Comparison of ENCODE assay signal across 16 mouse cellular contexts in genomic region chr5:111044193-111044592, GRCm38 (mm10).
DNase-seq lines count a peak whose midpoint lies in the region; ATAC-seq and TF ChIP-seq lines count a peak whose summit lies in the region.
"Had no signal": no experiment of that assay in that cellular context is flagged by ENCODE, and none has a peak within 500 bp of the region (broad histone marks: within the 10 kb centered on the region; RNA-seq: fewer than 3 reads in every experiment).

No protein-coding gene starts in this region.

- no peaks in the 10 kb centered on the region for H3K9me3 ChIP-seq in hindbrain, embryonic 10.5 days
- H3K9me3 ChIP-seq in hindbrain, postnatal 0 days (ENCODE audit: low read length) = no peaks in the 10 kb centered on the region
- H3K9me3 ChIP-seq in ES-Bruce4 (replicated peaks; ENCODE audit: control insufficient read depth, insufficient read depth, low read length, poor library complexity, severe bottlenecking) = no peaks in the 10 kb centered on the region
- no peaks in the 10 kb centered on the region for H3K9me3 ChIP-seq in forebrain, embryonic 14.5 days (replicated peaks; ENCODE audit: control insufficient read depth, low read length)
- no peaks in the 10 kb centered on the region for H3K9me3 ChIP-seq in midbrain, embryonic 14.5 days (ENCODE audit: control insufficient read depth, low read length)
- H3K9me3 ChIP-seq in embryonic facial prominence, embryonic 10.5 days = no peaks in the 10 kb centered on the region

- TF ChIP-seq EP300 in ES-Bruce4 (IDR thresholded peaks at IDR 0.05; ENCODE audit: insufficient read depth, low read depth, low read length) = peak; percentile 89

- no peak for DNase-seq in hindbrain, embryonic 10.5 days (ENCODE audit: low spot score)
- no peak for DNase-seq in hindbrain, postnatal 0 days (ENCODE audit: low spot score)
- no peak for DNase-seq in forebrain, embryonic 14.5 days (ENCODE audit: low spot score)
- peak; percentile 58 for DNase-seq in midbrain, embryonic 14.5 days
- no peak for DNase-seq in urinary bladder, postnatal 14 days (ENCODE audit: low spot score)
- no peak for DNase-seq in embryonic facial prominence, embryonic 10.5 days (ENCODE audit: low spot score)
- DNase-seq in adrenal gland, adult 8-10 months = no peak
- DNase-seq: cerebellum, adult 18-20 months; embryo, embryonic 11 days; heart, adult 18-20 months; kidney, adult 11 months; lung, embryonic 14.5 days; retina, postnatal 1 day; thymus, postnatal 36 days had no signal

- H3K27ac ChIP-seq in hindbrain, embryonic 10.5 days = 0 out of 2 replicates have a peak overlapping the region, but pooled peaks have one; percentile 6
- H3K27ac ChIP-seq in hindbrain, postnatal 0 days = no peak overlapping the region; the same call in 1 of the 2 replicates
- no peak overlapping the region for H3K27ac ChIP-seq in ES-Bruce4 (ENCODE audit: insufficient read depth, low read length)
- peak overlapping the region; percentile 21; the same call in 1 of the 2 replicates for H3K27ac ChIP-seq in forebrain, embryonic 14.5 days (ENCODE audit: low read depth, low read length)
- peak overlapping the region; percentile 33; the same call in 1 of the 2 replicates for H3K27ac ChIP-seq in midbrain, embryonic 14.5 days (replicated peaks; ENCODE audit: low read depth, low read length)
- H3K27ac ChIP-seq in embryonic facial prominence, embryonic 10.5 days (replicated peaks) = no peak overlapping the region

- no peak overlapping the region for H3K4me3 ChIP-seq in hindbrain, embryonic 10.5 days
- H3K4me3 ChIP-seq in hindbrain, postnatal 0 days (ENCODE audit: low read length) = no peak overlapping the region
- H3K4me3 ChIP-seq in ES-Bruce4 (ENCODE audit: low read depth, low read length) = no peak overlapping the region
- no peak overlapping the region for H3K4me3 ChIP-seq in forebrain, embryonic 14.5 days (ENCODE audit: low read depth, low read length)
- no peak overlapping the region for H3K4me3 ChIP-seq in midbrain, embryonic 14.5 days (replicated peaks; ENCODE audit: low read depth, low read length)
- H3K4me3 ChIP-seq in embryonic facial prominence, embryonic 10.5 days = no peak overlapping the region
- H3K4me3 ChIP-seq: erythroblast, embryonic 14.5 days had no signal

- no peaks in the 10 kb centered on the region for H3K36me3 ChIP-seq in hindbrain, embryonic 10.5 days
- no peaks in the 10 kb centered on the region for H3K36me3 ChIP-seq in hindbrain, postnatal 0 days (ENCODE audit: insufficient read depth, low read length)
- H3K36me3 ChIP-seq in ES-Bruce4 (ENCODE audit: control insufficient read depth, insufficient read depth, low read length, poor library complexity, severe bottlenecking) = no peaks in the 10 kb centered on the region
- H3K36me3 ChIP-seq in forebrain, embryonic 14.5 days (ENCODE audit: control insufficient read depth, insufficient read depth, low read length) = no peaks in the 10 kb centered on the region
- H3K36me3 ChIP-seq in midbrain, embryonic 14.5 days (ENCODE audit: control insufficient read depth, insufficient read depth, low read length) = no peaks in the 10 kb centered on the region
- H3K36me3 ChIP-seq in embryonic facial prominence, embryonic 10.5 days (replicated peaks) = no peaks in the 10 kb centered on the region

- ATAC-seq in hindbrain, postnatal 0 days = no peak
- no peak for ATAC-seq in forebrain, embryonic 14.5 days
- no peak for ATAC-seq in midbrain, embryonic 14.5 days (ENCODE audit: low FRiP score, low TSS enrichment)

- no peak overlapping the region for H3K4me2 ChIP-seq in hindbrain, postnatal 0 days (ENCODE audit: low read depth, low read length)
- H3K4me2 ChIP-seq in forebrain, embryonic 14.5 days (ENCODE audit: low read length) = no peak overlapping the region
- H3K4me2 ChIP-seq in midbrain, embryonic 14.5 days (ENCODE audit: low read length) = no peak overlapping the region
- H3K4me2 ChIP-seq: lung, embryonic 14.5 days had no signal

- 0 out of 2 replicates have a peak, but pooled peaks cover 4% of the 10 kb centered on the region for H3K27me3 ChIP-seq in hindbrain, embryonic 10.5 days (ENCODE audit: insufficient read depth, poor library complexity, severe bottlenecking)
- H3K27me3 ChIP-seq in hindbrain, postnatal 0 days (ENCODE audit: insufficient read depth, low read length) = no peaks in the 10 kb centered on the region
- H3K27me3 ChIP-seq in ES-Bruce4 (ENCODE audit: control insufficient read depth, insufficient read depth, low read length, poor library complexity, severe bottlenecking) = 0 out of 2 replicates have a peak, but pooled peaks cover 1% of the 10 kb centered on the region
- H3K27me3 ChIP-seq in forebrain, embryonic 14.5 days (replicated peaks; ENCODE audit: control insufficient read depth, insufficient read depth, low read length) = no peaks in the 10 kb centered on the region
- H3K27me3 ChIP-seq in midbrain, embryonic 14.5 days (ENCODE audit: control insufficient read depth, insufficient read depth, low read length) = no peaks in the 10 kb centered on the region
- H3K27me3 ChIP-seq in embryonic facial prominence, embryonic 10.5 days (replicated peaks; ENCODE audit: low read depth, poor library complexity, severe bottlenecking) = no peaks in the 10 kb centered on the region

- H3K9ac ChIP-seq in hindbrain, postnatal 0 days (replicated peaks; ENCODE audit: low read length) = no peak overlapping the region
- no peak overlapping the region for H3K9ac ChIP-seq in ES-Bruce4 (ENCODE audit: low read depth, poor library complexity, severe bottlenecking)
- H3K9ac ChIP-seq in forebrain, embryonic 14.5 days (ENCODE audit: low read length) = 0 out of 2 replicates have a peak overlapping the region, but pooled peaks have one; percentile 1
- H3K9ac ChIP-seq in midbrain, embryonic 14.5 days (replicated peaks; ENCODE audit: low read length) = no peak overlapping the region
- H3K9ac ChIP-seq: lung, embryonic 14.5 days had no signal

- TF ChIP-seq CTCF in hindbrain, postnatal 0 days (IDR thresholded peaks at IDR 0.05; ENCODE audit: low read depth) = no peak
- TF ChIP-seq CTCF in ES-Bruce4 (IDR thresholded peaks at IDR 0.05; ENCODE audit: low read depth, low read length) = no peak

- TF ChIP-seq POLR2A in ES-Bruce4 (IDR thresholded peaks at IDR 0.05; ENCODE audit: insufficient read depth, low read length) = no peak

- 19% methylated on average over 7 of the region's 7 CpGs for WGBS in hindbrain, embryonic 10.5 days
- 23% methylated on average over 7 of the region's 7 CpGs for WGBS in hindbrain, postnatal 0 days
- 11% methylated on average over 7 of the region's 7 CpGs for WGBS in forebrain, embryonic 14.5 days
- WGBS in midbrain, embryonic 14.5 days = 9% methylated on average over 7 of the region's 7 CpGs
- WGBS in embryonic facial prominence, embryonic 10.5 days = 30% methylated on average over 7 of the region's 7 CpGs

- peaks cover 69% of the 10 kb centered on the region for H3K4me1 ChIP-seq in hindbrain, embryonic 10.5 days (replicated peaks)
- peaks cover 34% of the 10 kb centered on the region for H3K4me1 ChIP-seq in hindbrain, postnatal 0 days (ENCODE audit: insufficient read depth, low read length)
- peaks cover 3% of the 10 kb centered on the region for H3K4me1 ChIP-seq in ES-Bruce4 (ENCODE audit: control insufficient read depth, insufficient read depth, low read length)
- H3K4me1 ChIP-seq in forebrain, embryonic 14.5 days (ENCODE audit: control insufficient read depth, insufficient read depth, low read length) = peaks cover 62% of the 10 kb centered on the region
- H3K4me1 ChIP-seq in midbrain, embryonic 14.5 days (ENCODE audit: control insufficient read depth, insufficient read depth, low read length) = peaks cover 65% of the 10 kb centered on the region
- peaks cover 73% of the 10 kb centered on the region for H3K4me1 ChIP-seq in embryonic facial prominence, embryonic 10.5 days

Comparison
In these comparisons a context has a peak if more than half of its experiments do, and no peak if none do; other contexts are left out.
1. H3K27ac ChIP-seq: peak in hindbrain, embryonic 10.5 days (single experiment), forebrain, embryonic 14.5 days (single experiment) and midbrain, embryonic 14.5 days (single experiment); none in hindbrain, postnatal 0 days (single experiment), ES-Bruce4 (single experiment) and embryonic facial prominence, embryonic 10.5 days (single experiment).